Mouse (Mus musculus) cerebellum, adult 2 months (tissue): ENCODE measurements around the gene Rasgrp1. TPM values are rescaled to one million over a fixed set of nuclear protein-coding genes. Genes with fewer than 3 reads are reported as not detected.
A peak's percentile ranks its signal among the peaks of the same experiment; 100 is the strongest.

Source experiments
- DNase-seq, 2 experiments: peaks; one replicate each; pipeline ENCODE4 v3.0.0; 2021
- H3K27ac ChIP-seq: fragments of 200-500 bp; 2 replicates; pipeline ENCODE4 v1.5.1; 2012; ENCODE audit warnings: low read length, control low read depth, inconsistent platforms; ENCODE audit not compliant: insufficient read depth
- H3K27me3 ChIP-seq: fragments of 200-500 bp; 2 replicates; pipeline ENCODE4 v1.6.1; 2012; ENCODE audit warnings: inconsistent platforms, mild to moderate bottlenecking, low read length, moderate library complexity; ENCODE audit not compliant: control insufficient read depth, insufficient read depth
- H3K4me1 ChIP-seq: fragments of 200-500 bp; 2 replicates; pipeline ENCODE4 v1.6.1; 2011; ENCODE audit warnings: low read length; ENCODE audit not compliant: control insufficient read depth, insufficient read depth
- H3K4me3 ChIP-seq: fragments of 200-500 bp; replicated peaks from 2 replicates; pipeline ENCODE3; 2011; ENCODE audit warnings: mild to moderate bottlenecking, low read depth, low read length, control low read depth; ENCODE audit not compliant: insufficient read depth
- CTCF ChIP-seq: fragments of 200-500 bp; IDR thresholded peaks from 2 replicates; pipeline ENCODE4 v1.5.1; 2011; ENCODE audit warnings: low read depth, mild to moderate bottlenecking, control low read depth, low read length, moderate library complexity, borderline replicate concordance; ENCODE audit not compliant: insufficient read depth
- POLR2A ChIP-seq: fragments of 200-500 bp; IDR thresholded peaks from 2 replicates; pipeline ENCODE4 v1.6.1; 2011; ENCODE audit warnings: low read length, control low read depth, borderline replicate concordance; ENCODE audit not compliant: insufficient read depth
- WGBS: fragments of 180-500 bp; shearing (Covaris S2); methylation state at CpG from one replicate; pipeline ENCODE4 v1.1.7; 2018; 5-methylcytosine and 5-hydroxymethylcytosine counted together
- polyA plus RNA-seq: library from polyadenylated mRNA; depleted of rRNA; stranded (reverse); fragments of >200 nt; gene quantifications from 2 replicates; pipeline ENCODE4 v1.2.3, GENCODE M21; 2012

Rasgrp1 gene
- polyA plus RNA-seq, 1 experiment: 19.1 TPM

- TF ChIP-seq CTCF (no peak), POLR2A (no peak)
- 90% methylated on average over 2 of the region's 2 CpGs for WGBS
- DNase-seq: no peak
- no peaks in the 10 kb centered on the region for H3K4me1 ChIP-seq
- H3K4me3 ChIP-seq: no peak overlapping the region
- no peak overlapping the region for H3K27ac ChIP-seq
- no peaks in the 10 kb centered on the region; the same call in 1 of the 2 replicates for H3K27me3 ChIP-seq
These were observed 31.6 kb upstream of the Rasgrp1 start for GRCm38 (mm10) chr2:117374293-117374830.

GRCm38 (mm10) chr2:117371706-117372105 is 28.9 kb upstream of the Rasgrp1 start:
- DNase-seq: no peak
- H3K27ac ChIP-seq: no peak overlapping the region
- TF ChIP-seq POLR2A: no peak
- TF ChIP-seq CTCF: no peak
- H3K4me1 ChIP-seq: peaks cover 4% of the 10 kb centered on the region; the same call in 1 of the 2 replicates
- H3K27me3 ChIP-seq: no peaks in the 10 kb centered on the region; the same call in 1 of the 2 replicates
- H3K4me3 ChIP-seq: no peak overlapping the region
- 96% methylated on average over 1 of the region's 1 CpGs for WGBS

GRCm38 (mm10) chr2:117366478-117366877 is 23.7 kb upstream of the Rasgrp1 start:
- peak; percentile 14 to 47 for DNase-seq
- Histone ChIP-seq H3K4me3 (no peak overlapping the region), H3K27ac (no peak overlapping the region), H3K27me3 (no peaks in the 10 kb centered on the region; the same call in 1 of the 2 replicates), H3K4me1 (peaks cover 9% of the 10 kb centered on the region)
- no peak for TF ChIP-seq POLR2A
- TF ChIP-seq CTCF: no peak
- 7% methylated on average over 3 of the region's 3 CpGs for WGBS

- no peak for TF ChIP-seq POLR2A
- no peak for TF ChIP-seq CTCF
- Histone ChIP-seq H3K27me3 (peaks cover 3% of the 10 kb centered on the region; the same call in 1 of the 2 replicates), H3K4me3 (no peak overlapping the region), H3K27ac (no peak overlapping the region), H3K4me1 (peaks cover 9% of the 10 kb centered on the region)
- no peak for DNase-seq
- 96% methylated on average over 2 of the region's 2 CpGs for WGBS
These were observed 21.3 kb upstream of the Rasgrp1 start for GRCm38 (mm10) chr2:117364056-117364455.

GRCm38 (mm10) chr2:117357939-117358338 is 15.1 kb upstream of the Rasgrp1 start:
- Histone ChIP-seq H3K27me3 (peaks cover 4% of the 10 kb centered on the region; the same call in 1 of the 2 replicates), H3K4me3 (no peak overlapping the region), H3K27ac (no peak overlapping the region), H3K4me1 (no peaks in the 10 kb centered on the region)
- TF ChIP-seq CTCF (no peak), POLR2A (no peak)
- no peak for DNase-seq

- WGBS: 63% methylated on average over 9 of the region's 9 CpGs
- H3K27me3 ChIP-seq: peaks cover 1% of the 10 kb centered on the region; the same call in 1 of the 2 replicates
- no peak overlapping the region for H3K27ac ChIP-seq
- TF ChIP-seq POLR2A (no peak), CTCF (no peak)
- no peak overlapping the region for H3K4me3 ChIP-seq
- no peaks in the 10 kb centered on the region for H3K4me1 ChIP-seq
- no peak for DNase-seq
These were observed 9.7 kb upstream of the Rasgrp1 start for GRCm38 (mm10) chr2:117352305-117353123.

GRCm38 (mm10) chr2:117350138-117350537 is 7.3 kb upstream of the Rasgrp1 start:
- WGBS: 57% methylated on average over 6 of the region's 6 CpGs
- TF ChIP-seq POLR2A (no peak), CTCF (no peak)
- Histone ChIP-seq H3K4me1 (no peaks in the 10 kb centered on the region), H3K27ac (no peak overlapping the region), H3K27me3 (peaks cover 1% of the 10 kb centered on the region; the same call in 1 of the 2 replicates), H3K4me3 (no peak overlapping the region)
- DNase-seq: no peak

GRCm38 (mm10) chr2:117343240-117343624 is 431 bp upstream of the Rasgrp1 start:
- no peak overlapping the region for H3K27ac ChIP-seq
- H3K4me1 ChIP-seq: no peaks in the 10 kb centered on the region
- no peak for DNase-seq
- no peaks in the 10 kb centered on the region for H3K27me3 ChIP-seq
- TF ChIP-seq POLR2A: no peak
- no peak for TF ChIP-seq CTCF
- WGBS: 46% methylated on average over 7 of the region's 7 CpGs
- no peak overlapping the region for H3K4me3 ChIP-seq
